Mouse (Mus musculus) limb, embryonic 15.5 days (tissue): ENCODE measurements at regions not wholly inside any gene's neighbourhood (a gene's known extent, or its start where the extent isn't known, plus 50 kb on each side); places are given as distances from the start of the nearest gene placed in this dataset.

Experiments used
- ATAC-seq: fragments of 200-750 bp; cut with Nextera tagmentation; 2 replicates; pipeline ENCODE4 v1.8.0; 2017; ENCODE audit warnings: low read depth, moderate TSS enrichment; ENCODE audit not compliant: insufficient number of reproducible peaks, low FRiP score, low TSS enrichment
- H3K27ac ChIP-seq: fragments of 300-500 bp; sonication (generic); 2 replicates; pipeline ENCODE4 v1.5.1; 2015; ENCODE audit warnings: moderate library complexity, mild to moderate bottlenecking, inconsistent platforms
- H3K27me3 ChIP-seq: fragments of 300-500 bp; sonication (generic); 2 replicates; pipeline ENCODE4 v1.6.1; 2015; ENCODE audit warnings: inconsistent platforms
- H3K36me3 ChIP-seq: fragments of 300-500 bp; sonication (generic); 2 replicates; pipeline ENCODE4 v1.6.1; 2015; ENCODE audit warnings: inconsistent platforms
- H3K4me1 ChIP-seq: fragments of 300-500 bp; sonication (generic); 2 replicates; pipeline ENCODE4 v1.6.1; 2015; ENCODE audit warnings: inconsistent platforms
- H3K4me2 ChIP-seq: fragments of 300-500 bp; sonication (generic); 2 replicates; pipeline ENCODE4 v1.6.1; 2015; ENCODE audit warnings: mild to moderate bottlenecking, inconsistent platforms
- H3K4me3 ChIP-seq: fragments of 300-500 bp; sonication (generic); 2 replicates; pipeline ENCODE4 v1.5.1; 2015; ENCODE audit warnings: mild to moderate bottlenecking, inconsistent platforms
- H3K9ac ChIP-seq: fragments of 300-500 bp; sonication (generic); 2 replicates; pipeline ENCODE4 v1.6.1; 2015; ENCODE audit warnings: inconsistent platforms
- H3K9me3 ChIP-seq: fragments of 300-500 bp; sonication (generic); 2 replicates; pipeline ENCODE4 v1.6.1; 2016; ENCODE audit warnings: inconsistent platforms
- WGBS: fragments of 180-500 bp; shearing (Covaris S2); methylation state at CpG from one replicate; pipeline ENCODE4 v1.1.7; 2015; 5-methylcytosine and 5-hydroxymethylcytosine counted together

DNA sequence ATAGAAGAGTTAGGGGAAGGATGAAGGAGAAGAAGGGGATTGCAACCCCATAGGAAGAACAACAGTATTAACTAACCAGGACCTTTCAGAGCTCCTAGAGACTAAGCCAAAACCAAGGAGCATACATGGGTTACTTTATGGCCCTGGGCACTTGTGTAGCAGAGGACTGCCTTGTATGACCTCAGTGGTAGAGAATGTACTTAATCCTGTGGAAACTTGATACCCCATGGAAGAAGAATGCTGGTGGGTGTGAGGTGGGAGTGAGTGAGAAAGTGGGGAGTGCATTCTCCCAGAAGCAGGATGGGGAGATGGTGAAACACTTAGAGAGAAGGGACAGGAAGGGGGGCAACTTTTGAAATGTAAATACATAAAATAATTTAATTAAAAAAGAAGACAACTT is 75.4 kb upstream of the Manea start:
- no peak overlapping the region for H3K27ac ChIP-seq
- ATAC-seq, result no peak

GRCm38 (mm10) chr4:26404266-26404665 is 57.6 kb upstream of the Manea start:
- H3K27me3 ChIP-seq, result no peaks in the 10 kb centered on the region
- H3K4me1 ChIP-seq, result no peaks in the 10 kb centered on the region
- no peak overlapping the region for H3K4me2 ChIP-seq
- no peak overlapping the region for H3K27ac ChIP-seq
- H3K9me3 ChIP-seq, result no peaks in the 10 kb centered on the region
- no peaks in the 10 kb centered on the region for H3K36me3 ChIP-seq
- no peak overlapping the region for H3K9ac ChIP-seq
- no peak for ATAC-seq
- no peak overlapping the region for H3K4me3 ChIP-seq
- 65% methylated on average over 2 of the region's 2 CpGs for WGBS

More for the DNA sequence above, 75.4 kb upstream of the Manea start:
- no peak overlapping the region for H3K9ac ChIP-seq
- no peaks in the 10 kb centered on the region for H3K36me3 ChIP-seq
- H3K27me3 ChIP-seq, result no peaks in the 10 kb centered on the region
- H3K4me3 ChIP-seq, result no peak overlapping the region
- H3K4me1 ChIP-seq, result no peaks in the 10 kb centered on the region
- H3K9me3 ChIP-seq, result no peaks in the 10 kb centered on the region
- H3K4me2 ChIP-seq, result no peak overlapping the region

GRCm38 (mm10) chr4:26402213-26402612 is 55.5 kb upstream of the Manea start:
- H3K9ac ChIP-seq, result no peak overlapping the region
- no peak overlapping the region for H3K4me3 ChIP-seq
- no peaks in the 10 kb centered on the region for H3K27me3 ChIP-seq
- H3K27ac ChIP-seq, result no peak overlapping the region
- no peaks in the 10 kb centered on the region for H3K36me3 ChIP-seq
- H3K4me2 ChIP-seq, result no peak overlapping the region
- H3K4me1 ChIP-seq, result no peaks in the 10 kb centered on the region
- no peaks in the 10 kb centered on the region for H3K9me3 ChIP-seq
- no peak for ATAC-seq
